Mouse (Mus musculus) lung, embryonic 14.5 days (tissue): ENCODE measurements around the gene Trappc5. TPM values are rescaled to one million over a fixed set of nuclear protein-coding genes. Genes with fewer than 3 reads are reported as not detected.

ENCODE experiments used
- ATAC-seq: fragments of 200-750 bp; cut with Nextera tagmentation; 2 replicates; pipeline ENCODE4 v1.8.0; 2017; ENCODE audit warnings: mild to moderate bottlenecking, moderate TSS enrichment, moderate library complexity; ENCODE audit not compliant: insufficient read depth
- DNase-seq: peaks from one replicate; pipeline ENCODE4 v3.0.0-alpha.2; 2015
- H3K27ac ChIP-seq: fragments of 300-500 bp; sonication (generic); 2 replicates; pipeline ENCODE4 v1.5.1; 2014; ENCODE audit warnings: low read depth, mild to moderate bottlenecking, moderate library complexity
- H3K27me3 ChIP-seq: fragments of 300-500 bp; sonication (generic); 2 replicates; pipeline ENCODE4 v1.6.1; 2014; ENCODE audit warnings: low read length, control low read depth; ENCODE audit not compliant: insufficient read depth
- H3K36me3 ChIP-seq: fragments of 300-500 bp; sonication (generic); 2 replicates; pipeline ENCODE4 v1.6.1; 2014; ENCODE audit warnings: control low read depth; ENCODE audit not compliant: insufficient read depth
- H3K4me1 ChIP-seq: fragments of 300-500 bp; sonication (generic); 2 replicates; pipeline ENCODE4 v1.6.1; 2014; ENCODE audit warnings: antibody characterized with exemption, control low read depth; ENCODE audit not compliant: insufficient read depth
- H3K4me2 ChIP-seq: fragments of 300-500 bp; sonication (generic); 2 replicates; pipeline ENCODE4 v1.6.1; 2014; ENCODE audit warnings: mild to moderate bottlenecking
- H3K4me3 ChIP-seq: fragments of 300-500 bp; sonication (generic); 2 replicates; pipeline ENCODE4 v1.5.1; 2014; ENCODE audit warnings: low read depth, low read length
- H3K9ac ChIP-seq: fragments of 300-500 bp; sonication (generic); 2 replicates; pipeline ENCODE4 v1.6.1; 2014
- H3K9me3 ChIP-seq: fragments of 300-500 bp; sonication (generic); 2 replicates; pipeline ENCODE4 v1.6.1; 2016; ENCODE audit warnings: low read depth, low read length, control low read depth
- CTCF ChIP-seq: IDR thresholded peaks from 2 replicates; pipeline ENCODE4 v1.5.1; 2016; ENCODE audit warnings: antibody characterized with exemption, low read depth
- WGBS: fragments of 180-500 bp; shearing (Covaris S2); extraction: QIAGEN DNeasy Blood & Tissue Kit; methylation state at CpG from one replicate; pipeline ENCODE4 v1.1.7; 2014; 5-methylcytosine and 5-hydroxymethylcytosine counted together
- polyA plus RNA-seq: library from polyadenylated mRNA; unstranded; fragments of >200 nt; fragmentation: Nextera tagmentation; extraction: Ambion mirVana; gene quantifications from 2 replicates; pipeline ENCODE4 v1.2.1, GENCODE M21; 2014

Trappc5 gene
- polyA plus RNA-seq, 1 experiment from 2014 or later, result 29.7 TPM

DNA sequence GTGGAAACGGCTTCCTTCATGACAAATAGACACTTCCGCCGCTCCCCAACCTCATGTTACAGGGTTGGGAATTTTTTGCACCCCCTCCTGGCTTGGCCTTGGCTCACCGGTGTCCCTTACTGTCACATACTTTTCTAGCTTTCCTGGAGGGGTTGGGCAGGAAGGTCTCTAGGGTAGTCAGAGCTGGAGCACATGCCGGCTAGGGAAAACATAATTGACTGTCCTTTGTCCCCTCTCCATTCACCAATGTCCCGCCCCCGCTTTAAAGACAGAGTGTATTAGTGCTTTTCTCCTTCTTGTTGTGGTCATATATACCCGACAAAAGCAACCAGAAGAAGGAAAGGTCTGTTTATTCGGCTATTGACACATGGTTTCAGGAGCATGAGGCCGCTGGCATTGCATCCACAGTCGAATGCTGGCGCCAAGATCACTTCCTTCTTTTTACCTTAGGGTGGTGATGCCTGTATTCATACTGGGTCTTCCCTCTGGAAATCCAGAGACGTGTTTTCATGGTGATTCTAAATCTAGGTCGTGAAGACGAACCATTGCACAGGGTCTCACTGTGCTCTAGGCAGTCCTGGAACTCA is 987 bp downstream of the Trappc5 start:
- Histone ChIP-seq H3K27ac (peak overlapping the region; percentile 95), H3K4me2 (peak overlapping the region; percentile 60), H3K27me3 (no peaks in the 10 kb centered on the region), H3K36me3 (peaks cover 29% of the 10 kb centered on the region), H3K9me3 (no peaks in the 10 kb centered on the region), H3K9ac (peak overlapping the region; percentile 96), H3K4me1 (no peaks in the 10 kb centered on the region), H3K4me3 (peak overlapping the region; percentile 87)
- ATAC-seq, result peak; percentile 13; the same call in 1 of the 2 replicates
- TF ChIP-seq CTCF, result no peak
- WGBS, result under 1% methylated on average over 15 of the region's 15 CpGs
- peak; percentile 42 for DNase-seq

DNA sequence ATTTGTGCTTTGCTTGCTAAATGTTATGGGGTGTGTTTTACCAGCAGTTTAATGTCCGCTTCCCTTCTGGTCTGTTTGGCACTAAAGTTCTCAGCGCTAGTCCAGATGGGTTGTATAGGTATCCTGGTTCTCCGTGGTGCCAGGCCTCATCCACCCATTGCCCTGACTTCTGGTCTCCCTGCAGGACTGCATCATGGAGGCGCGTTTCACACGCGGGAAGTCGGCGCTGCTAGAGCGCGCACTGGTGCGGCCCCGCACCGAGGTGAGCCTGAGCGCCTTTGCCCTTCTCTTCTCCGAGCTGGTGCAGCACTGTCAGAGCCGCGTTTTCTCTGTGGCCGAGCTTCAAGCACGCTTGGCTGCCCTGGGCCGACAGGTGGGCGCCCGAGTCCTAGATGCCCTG is 2.7 kb downstream of the Trappc5 start:
- Histone ChIP-seq H3K4me1 (no peaks in the 10 kb centered on the region), H3K36me3 (peaks cover 29% of the 10 kb centered on the region), H3K27me3 (no peaks in the 10 kb centered on the region), H3K4me2 (no peak overlapping the region), H3K9me3 (no peaks in the 10 kb centered on the region), H3K27ac (no peak overlapping the region), H3K4me3 (no peak overlapping the region), H3K9ac (no peak overlapping the region)
- no peak for ATAC-seq
- no peak for TF ChIP-seq CTCF
- 93% methylated on average over 23 of the region's 23 CpGs for WGBS
- DNase-seq, result no peak

DNA sequence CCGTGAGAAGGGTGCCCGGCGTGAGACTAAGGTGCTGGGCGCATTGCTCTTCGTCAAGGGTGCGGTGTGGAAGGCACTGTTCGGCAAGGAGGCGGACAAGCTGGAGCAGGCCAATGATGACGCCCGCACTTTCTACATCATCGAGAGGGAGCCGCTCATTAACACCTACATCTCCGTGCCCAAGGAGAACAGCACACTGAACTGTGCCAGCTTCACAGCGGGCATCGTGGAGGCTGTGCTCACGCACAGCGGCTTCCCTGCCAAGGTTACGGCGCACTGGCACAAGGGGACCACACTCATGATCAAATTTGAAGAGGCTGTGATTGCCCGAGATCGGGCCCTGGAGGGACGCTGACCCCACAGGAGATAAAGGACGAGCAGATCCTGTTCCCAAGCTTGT is 3.1 kb downstream of the Trappc5 start:
- Histone ChIP-seq H3K9ac (no peak overlapping the region), H3K27ac (no peak overlapping the region), H3K4me3 (no peak overlapping the region), H3K27me3 (no peaks in the 10 kb centered on the region), H3K4me2 (no peak overlapping the region), H3K36me3 (peaks cover 29% of the 10 kb centered on the region), H3K4me1 (no peaks in the 10 kb centered on the region), H3K9me3 (no peaks in the 10 kb centered on the region)
- DNase-seq, result no peak
- ATAC-seq, result no peak
- 97% methylated on average over 23 of the region's 23 CpGs for WGBS
- no peak for TF ChIP-seq CTCF

DNA sequence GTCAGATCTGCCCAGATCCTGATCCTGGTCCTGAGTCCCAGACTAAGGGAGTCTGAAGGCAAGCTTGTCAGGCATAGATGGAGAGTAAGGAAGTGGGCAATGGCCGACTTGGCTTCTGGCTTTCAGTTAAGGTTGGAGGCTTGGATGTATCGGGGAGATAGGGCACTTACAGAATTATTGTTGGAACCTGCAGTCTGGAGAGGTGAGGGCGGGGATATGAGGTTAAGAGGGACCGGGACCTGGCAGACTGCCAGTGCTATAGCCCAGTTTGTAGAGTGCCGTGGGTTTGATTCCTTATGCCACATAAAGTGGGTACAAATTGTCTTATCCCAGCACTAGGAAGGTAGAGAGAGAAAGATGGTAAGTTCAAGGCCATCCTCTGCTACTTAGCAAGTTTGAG is 3.6 kb downstream of the Trappc5 start:
- H3K4me3 ChIP-seq, result no peak overlapping the region
- H3K27me3 ChIP-seq, result no peaks in the 10 kb centered on the region
- no peak overlapping the region for H3K4me2 ChIP-seq
- no peak for ATAC-seq
- DNase-seq, result no peak
- H3K4me1 ChIP-seq, result no peaks in the 10 kb centered on the region
- H3K27ac ChIP-seq, result no peak overlapping the region
- H3K9ac ChIP-seq, result no peak overlapping the region
- no peaks in the 10 kb centered on the region for H3K9me3 ChIP-seq
- TF ChIP-seq CTCF, result no peak
- peaks cover 29% of the 10 kb centered on the region for H3K36me3 ChIP-seq
- 77% methylated on average over 5 of the region's 5 CpGs for WGBS

DNA sequence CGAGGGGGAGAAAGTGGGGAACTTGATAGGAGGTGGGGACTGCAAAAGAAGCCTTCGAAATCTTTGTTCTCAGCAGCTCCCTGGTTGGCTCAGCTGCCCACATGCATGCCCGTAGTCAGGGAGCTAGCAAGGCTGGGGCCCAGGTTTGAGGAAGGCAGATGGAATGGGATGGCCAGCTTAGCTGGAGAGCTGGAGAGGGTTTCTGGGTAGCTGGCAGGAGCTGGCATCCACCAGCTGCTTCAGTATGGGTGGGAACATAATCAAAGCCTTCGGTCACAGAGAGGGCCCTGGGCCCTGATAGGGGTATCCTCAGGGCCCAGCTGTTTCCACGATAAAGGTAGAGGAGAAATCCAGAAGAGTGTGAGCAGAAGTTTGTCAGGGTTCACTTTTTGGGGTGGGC is 6.3 kb downstream of the Trappc5 start:
- H3K9me3 ChIP-seq, result no peaks in the 10 kb centered on the region
- H3K36me3 ChIP-seq, result peaks cover 29% of the 10 kb centered on the region
- ATAC-seq (no peak), DNase-seq (no peak)
- WGBS, result 83% methylated on average over 5 of the region's 5 CpGs
- no peak overlapping the region for H3K4me3 ChIP-seq
- no peaks in the 10 kb centered on the region for H3K4me1 ChIP-seq
- H3K27me3 ChIP-seq, result no peaks in the 10 kb centered on the region
- H3K9ac ChIP-seq, result no peak overlapping the region
- no peak overlapping the region for H3K27ac ChIP-seq
- TF ChIP-seq CTCF, result no peak
- H3K4me2 ChIP-seq, result no peak overlapping the region

DNA sequence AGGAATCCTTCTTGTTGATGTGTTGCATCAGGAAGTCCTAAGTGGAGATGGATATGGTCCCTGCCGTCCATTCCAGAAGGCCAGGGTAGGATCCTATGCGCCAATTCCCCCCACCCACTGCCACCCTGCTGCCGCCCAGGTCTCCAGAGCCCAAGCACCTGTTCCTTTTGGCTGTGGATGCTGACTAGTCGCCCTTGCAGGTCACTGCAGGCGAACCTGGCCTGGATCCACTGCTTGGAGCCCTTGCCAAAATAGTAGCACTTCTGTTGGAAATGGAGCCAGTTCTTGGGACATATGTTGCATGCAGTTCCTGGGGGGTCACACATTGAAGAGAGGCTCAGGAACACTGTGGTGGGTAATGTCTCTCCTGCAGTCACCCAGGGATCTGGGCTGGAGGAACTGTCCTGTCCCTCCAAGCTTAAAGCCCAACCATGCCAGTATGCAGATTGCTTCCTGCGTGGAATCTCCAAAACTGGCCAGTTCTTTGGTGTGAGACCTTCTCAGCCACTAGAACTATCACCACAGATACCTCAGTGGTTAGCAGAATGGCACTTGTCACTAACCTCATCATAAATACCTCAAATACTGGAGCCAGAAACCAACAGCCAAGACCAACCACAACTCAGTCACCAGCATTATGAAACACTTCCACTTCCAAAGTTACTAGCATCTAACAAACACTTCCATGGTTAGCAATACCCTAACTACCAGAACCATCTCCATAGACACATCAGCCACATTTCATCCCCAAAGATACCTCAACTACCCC is 7.5 kb downstream of the Trappc5 start:
- WGBS, result 69% methylated on average over 6 of the region's 6 CpGs
- Histone ChIP-seq H3K9me3 (no peaks in the 10 kb centered on the region), H3K4me2 (no peak overlapping the region), H3K27me3 (no peaks in the 10 kb centered on the region), H3K36me3 (peaks cover 27% of the 10 kb centered on the region), H3K9ac (no peak overlapping the region), H3K4me1 (no peaks in the 10 kb centered on the region), H3K4me3 (no peak overlapping the region), H3K27ac (no peak overlapping the region)
- ATAC-seq, result no peak
- TF ChIP-seq CTCF, result no peak
- no peak for DNase-seq

DNA sequence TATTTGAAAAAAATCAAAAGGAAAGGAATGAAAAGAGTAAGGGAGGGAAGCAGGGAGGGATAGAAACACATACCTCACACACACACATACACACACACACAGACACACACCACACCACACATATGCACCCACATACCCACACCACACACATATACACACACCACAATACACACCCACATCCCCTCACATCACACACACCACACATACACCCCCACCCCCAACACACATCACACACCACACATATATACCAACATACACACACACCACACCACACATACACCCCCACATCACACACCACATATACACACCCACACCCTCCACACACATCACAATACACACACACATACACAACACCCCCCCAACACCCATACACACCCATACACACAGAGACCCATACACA is 8.4 kb downstream of the Trappc5 start:
- Histone ChIP-seq H3K27ac (no peak overlapping the region), H3K9me3 (no peaks in the 10 kb centered on the region), H3K27me3 (no peaks in the 10 kb centered on the region), H3K4me1 (no peaks in the 10 kb centered on the region), H3K4me2 (no peak overlapping the region), H3K9ac (no peak overlapping the region), H3K4me3 (no peak overlapping the region), H3K36me3 (peaks cover 17% of the 10 kb centered on the region)
- no peak for ATAC-seq
- DNase-seq, result no peak
- no peak for TF ChIP-seq CTCF
